Mouse (Mus musculus) ovary, postnatal 10 days (tissue): ENCODE results near the gene Ambra1.

Source experiments
- DNase-seq: peaks from one replicate; pipeline ENCODE4 v3.0.0; 2022; ENCODE audit warnings: low spot score

Gene Ambra1

DNA sequence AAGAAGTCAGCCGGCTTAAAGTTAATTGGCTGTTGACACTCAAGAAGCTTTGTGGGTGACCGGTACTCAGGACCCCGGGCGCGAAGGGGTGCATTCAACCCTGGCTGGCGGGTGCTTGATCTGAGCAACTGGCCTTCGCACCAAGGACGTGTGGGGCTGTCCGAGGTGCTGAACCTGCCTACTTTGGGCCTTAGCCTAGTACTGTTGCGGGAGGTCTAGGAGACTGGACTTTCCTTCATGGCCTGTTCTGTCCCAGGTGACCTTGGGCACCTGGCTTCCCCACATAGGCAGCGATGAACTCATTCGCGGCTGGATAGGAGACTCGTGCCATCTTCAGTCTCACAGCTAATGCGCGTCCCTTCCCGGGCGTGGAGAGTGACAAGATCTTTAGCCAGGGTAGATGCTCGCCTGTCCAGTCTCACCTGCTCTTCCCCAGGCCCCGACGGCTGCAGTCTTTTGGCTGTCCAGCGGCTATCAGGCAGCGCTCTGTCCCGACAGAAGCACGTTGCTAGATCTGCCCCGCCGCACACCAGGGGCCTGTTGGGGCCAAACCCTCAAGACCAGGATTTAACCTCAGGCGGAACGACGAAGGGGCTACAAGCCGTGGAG, 191.4 kb downstream of the Ambra1 start:
- peak; percentile 63 for DNase-seq

- DNase-seq, result no peak
Measured at GRCm38 (mm10) chr2:91921790-91922570, 192.0 kb downstream of the Ambra1 start.

DNA sequence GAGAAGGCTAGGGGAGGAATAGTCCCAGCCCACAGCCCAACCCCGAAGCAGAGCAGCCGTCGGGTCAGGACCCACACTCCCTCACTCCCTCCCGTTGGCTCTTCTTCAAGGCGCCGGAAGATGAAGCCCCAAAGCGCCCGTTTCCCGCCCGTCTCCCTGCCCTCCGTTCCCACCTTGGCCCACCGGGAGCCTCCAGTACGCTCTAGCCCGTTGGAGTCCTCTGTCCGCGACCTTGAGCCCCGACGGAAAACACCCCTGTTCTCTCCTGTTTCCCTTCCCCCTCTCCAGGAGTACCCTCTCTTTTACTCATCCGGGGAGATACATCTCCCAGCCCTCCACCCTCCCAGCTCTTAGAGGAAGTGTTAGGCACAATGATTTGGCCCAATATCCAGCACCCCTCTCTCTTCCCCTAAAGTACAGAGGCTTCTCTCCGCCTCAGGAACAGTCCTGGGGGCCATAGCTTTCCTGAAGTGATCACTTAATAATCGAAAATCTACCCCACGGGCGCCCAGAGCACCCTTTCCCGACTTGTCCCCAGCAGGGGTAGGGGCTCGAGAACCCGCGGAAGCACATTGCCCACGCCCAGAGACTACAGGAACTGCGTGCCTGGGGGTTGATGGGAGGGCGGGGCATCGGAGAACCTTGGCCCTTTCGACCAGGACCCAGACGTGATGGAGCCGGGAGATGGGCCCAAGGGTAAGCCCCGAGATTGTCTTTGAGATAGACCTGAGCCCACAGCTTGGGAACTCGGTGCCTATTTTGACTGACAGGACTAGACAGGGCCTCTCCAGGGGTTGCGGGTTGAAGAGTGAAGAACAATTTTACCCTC, 192.9 kb downstream of the Ambra1 start:
- no peak for DNase-seq

- no peak for DNase-seq
Measured at GRCm38 (mm10) chr2:91923415-91924337, 193.7 kb downstream of the Ambra1 start.

- DNase-seq, result no peak
Measured at GRCm38 (mm10) chr2:91924726-91925125, 194.8 kb downstream of the Ambra1 start.

DNA sequence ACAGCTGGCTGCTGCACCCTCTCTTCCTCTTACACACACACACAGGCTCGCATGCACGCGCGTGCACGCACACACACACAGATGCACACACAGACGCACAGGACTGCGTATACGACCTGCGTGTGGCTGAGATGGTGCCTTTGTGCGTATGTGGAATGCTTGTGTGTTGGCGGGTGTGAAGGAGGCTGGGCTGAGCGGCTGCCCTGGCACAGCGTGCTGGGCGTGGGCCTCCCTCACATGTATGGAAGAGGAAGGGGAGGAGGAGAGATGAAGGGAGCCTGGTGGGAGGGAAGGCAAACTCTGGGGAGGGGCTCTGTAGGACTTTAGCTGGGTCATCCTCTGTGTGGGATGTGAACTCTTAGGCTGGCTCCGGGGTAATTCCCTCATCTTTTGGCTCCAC, 195.5 kb downstream of the Ambra1 start:
- no peak for DNase-seq

GRCm38 (mm10) chr2:91926949-91927348, 197.0 kb downstream of the Ambra1 start, which contains the start of gene Chrm4:
Chrm4 (plus strand) TSS chr2:91927249.
- no peak for DNase-seq

GRCm38 (mm10) chr2:91927826-91928533, 198.0 kb downstream of the Ambra1 start:
- DNase-seq, result no peak

DNA sequence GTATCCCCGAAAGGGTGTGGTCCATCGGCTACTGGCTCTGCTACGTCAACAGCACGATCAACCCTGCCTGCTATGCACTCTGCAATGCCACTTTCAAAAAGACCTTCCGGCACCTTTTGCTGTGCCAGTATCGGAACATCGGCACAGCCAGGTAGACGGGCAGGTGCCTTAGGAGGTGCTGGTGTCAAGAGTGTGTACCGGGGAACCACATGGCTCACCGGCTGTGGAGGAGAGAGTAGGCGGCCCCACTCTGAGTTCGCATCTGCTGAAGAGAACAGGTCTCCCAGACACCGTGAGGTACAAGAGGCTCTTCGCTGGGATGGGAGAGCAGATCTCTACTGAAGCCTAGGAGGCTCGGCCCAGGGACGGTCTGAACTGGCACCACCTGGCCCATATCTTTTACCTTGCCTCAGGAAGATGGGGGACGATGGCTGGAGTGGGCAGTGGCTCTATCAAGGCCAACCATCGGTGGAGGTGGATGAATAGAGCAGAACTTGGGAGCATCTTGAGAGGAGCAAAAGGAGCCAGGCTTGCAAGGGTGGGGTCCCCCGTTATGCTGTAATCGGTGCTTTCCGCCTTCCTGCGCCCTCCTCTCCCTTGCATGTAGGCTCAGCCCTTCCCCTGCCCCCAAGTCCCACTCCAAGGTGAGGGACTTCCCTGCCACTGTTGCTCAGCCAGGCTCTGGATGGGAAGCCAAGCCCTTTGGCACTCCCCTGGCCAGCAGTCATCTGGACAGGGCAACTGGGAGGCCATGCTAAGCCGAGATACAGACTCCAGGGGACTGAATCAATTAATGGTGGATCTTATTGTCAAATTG, 198.8 kb downstream of the Ambra1 start:
- DNase-seq, result no peak

DNA sequence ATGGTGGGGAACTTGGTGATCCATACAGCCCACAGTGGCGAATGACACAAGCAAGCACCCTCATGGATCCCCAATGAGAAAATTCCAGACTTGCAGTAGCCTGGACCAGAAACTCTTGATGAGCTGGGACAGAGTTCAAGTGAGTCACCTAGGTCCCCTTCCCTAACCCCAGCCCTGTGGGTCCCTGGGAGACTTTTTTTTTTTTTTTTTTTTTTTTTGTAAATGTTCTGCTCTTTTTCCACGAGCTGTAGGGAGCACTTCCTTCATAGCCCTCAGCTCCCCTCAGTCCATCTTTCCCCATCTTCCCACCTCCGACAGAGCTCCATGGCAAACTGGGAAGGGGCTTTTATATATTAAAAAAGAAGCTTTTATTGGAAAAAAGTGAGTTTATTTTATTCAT, 199.5 kb downstream of the Ambra1 start:
- no peak for DNase-seq

GRCm38 (mm10) chr2:91929936-91930335, 200.0 kb downstream of the Ambra1 start:
- no peak for DNase-seq

- DNase-seq, result no peak
Measured at GRCm38 (mm10) chr2:91930761-91931291, 200.9 kb downstream of the Ambra1 start.

DNA sequence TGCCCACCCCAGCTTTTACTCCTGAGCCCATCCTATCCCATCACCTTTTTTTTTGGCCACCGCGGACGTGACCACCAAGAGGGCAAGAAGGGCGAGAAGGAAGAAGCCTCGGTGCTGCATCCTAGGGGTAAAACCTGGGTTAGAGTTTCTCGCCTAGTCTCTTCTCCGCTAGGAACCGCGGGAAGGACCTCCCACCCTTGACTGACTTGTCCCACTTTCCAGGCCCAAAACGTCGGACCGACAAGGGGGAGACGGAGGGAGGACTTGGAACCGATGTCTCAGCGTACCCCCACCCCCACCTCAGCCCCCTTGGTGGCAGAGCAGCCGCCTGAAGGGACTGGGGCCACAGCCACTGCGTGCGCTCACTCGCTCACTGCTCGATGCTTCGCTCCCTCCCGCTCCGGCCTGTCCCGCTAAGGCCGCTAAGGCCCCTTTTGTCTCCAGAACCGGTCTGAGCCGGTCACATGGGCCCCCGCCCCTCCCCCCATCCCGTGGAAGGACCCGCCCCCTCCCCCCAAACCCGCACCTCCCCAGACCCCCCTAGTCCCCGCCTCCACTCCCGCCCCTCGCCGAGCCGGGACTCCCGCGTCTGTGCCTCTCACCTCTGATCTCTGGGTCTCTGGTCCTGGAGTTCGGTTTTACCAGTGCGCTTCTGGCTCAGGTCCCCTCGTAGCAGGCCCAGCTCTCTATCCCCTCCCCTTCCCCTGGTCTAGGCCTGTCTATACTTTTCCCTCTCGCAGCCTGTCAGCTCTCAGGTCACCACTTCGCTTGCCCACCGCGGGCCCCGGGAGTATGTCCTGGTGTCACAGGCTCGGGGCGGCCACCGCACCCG, 201.6 kb downstream of the Ambra1 start:
- DNase-seq, result peak; percentile 60

DNA sequence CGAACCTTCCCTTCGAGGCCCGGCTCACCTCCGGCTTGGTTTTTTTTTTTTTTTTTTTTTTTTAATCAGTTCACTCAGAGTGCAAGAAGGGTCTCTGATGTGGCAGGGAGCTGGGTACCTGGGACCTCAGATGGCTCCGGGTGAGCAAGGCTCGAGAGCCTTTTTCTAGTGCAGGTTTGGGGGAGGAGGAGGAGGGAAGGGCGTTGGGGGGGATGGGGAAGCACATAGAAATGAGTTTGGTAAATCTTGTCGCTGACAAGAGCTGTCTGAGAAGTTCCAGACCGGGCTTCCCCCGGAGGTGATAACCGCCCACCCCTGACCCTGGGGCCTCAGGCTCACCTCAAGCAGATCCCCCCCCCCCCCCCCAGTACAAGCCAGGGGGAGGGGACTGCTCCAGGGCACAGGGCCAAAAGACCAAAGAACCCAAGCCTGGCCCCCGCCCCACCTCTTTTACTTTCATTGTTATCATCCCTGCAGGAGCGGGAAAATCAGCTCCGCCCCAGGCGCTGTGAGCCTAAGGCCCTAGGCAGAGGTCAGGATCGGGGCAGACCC, 202.3 kb downstream of the Ambra1 start, which contains the start of gene Mdk:
Mdk (minus strand) TSS at position 138 of the 552 bp plus-strand sequence.
- no peak for DNase-seq

GRCm38 (mm10) chr2:91932737-91933350, 202.9 kb downstream of the Ambra1 start:
- no peak for DNase-seq

DNA sequence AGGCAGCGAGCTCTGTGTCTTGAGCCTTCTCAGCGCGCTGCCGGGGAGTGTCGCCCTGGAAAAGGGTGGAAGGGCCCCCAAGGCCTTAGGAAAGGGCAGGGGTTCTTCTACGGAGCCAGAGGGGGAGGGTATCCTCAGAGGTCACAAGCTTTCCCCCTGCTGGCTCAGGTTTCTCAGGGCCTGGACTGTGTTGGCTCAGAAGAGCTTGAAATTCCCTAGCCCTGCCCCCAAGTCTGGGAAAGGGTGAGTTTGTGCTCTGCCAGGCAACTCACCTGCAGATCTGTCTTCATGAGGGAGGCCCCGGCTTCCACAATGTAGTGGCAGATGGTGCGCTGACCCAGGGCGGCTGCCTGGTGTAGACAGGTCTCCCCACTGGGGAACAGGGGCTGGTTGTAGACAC, 203.5 kb downstream of the Ambra1 start:
- no peak for DNase-seq

DNA sequence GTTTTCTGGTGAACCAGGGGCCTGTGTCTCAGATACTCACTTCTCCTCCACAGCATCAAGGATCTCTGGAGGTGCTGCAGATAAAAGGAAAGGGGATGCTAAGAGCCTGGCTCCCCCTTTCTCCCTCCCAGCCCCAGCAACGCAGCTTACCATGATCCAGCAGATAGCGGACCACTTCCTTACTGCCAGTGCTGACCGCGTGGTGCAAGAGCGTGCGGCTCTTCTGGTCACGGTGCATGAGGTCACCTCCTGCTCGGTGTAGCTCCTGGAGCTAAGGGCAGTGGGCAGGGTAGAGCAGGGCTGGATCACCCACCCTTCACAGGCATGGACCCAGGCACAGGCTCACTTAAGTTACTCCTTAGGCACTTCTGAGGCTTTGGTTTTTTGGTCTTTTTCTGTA, 204.1 kb downstream of the Ambra1 start:
- no peak for DNase-seq
